Comparison of ENCODE assay signal across 16 mouse cellular contexts in genomic region chr4:150875393-150875792, GRCm38 (mm10).
"Had no signal": no experiment of that assay in that cellular context is flagged by ENCODE, and none has a peak within 500 bp of the region (broad histone marks: within the 10 kb centered on the region; RNA-seq: fewer than 3 reads in every experiment).

No protein-coding gene starts in this region.

- H3K9ac ChIP-seq: liver, embryonic 15.5 days; liver, postnatal 0 days; lung, embryonic 14.5 days; midbrain, embryonic 12.5 days; neural tube, embryonic 12.5 days; stomach, embryonic 15.5 days had no signal

- H3K4me3 ChIP-seq: liver, embryonic 15.5 days; midbrain, embryonic 10.5 days; midbrain, embryonic 12.5 days; neural tube, embryonic 12.5 days; stomach, embryonic 15.5 days had no signal

- H3K36me3 ChIP-seq: liver, embryonic 15.5 days; midbrain, embryonic 12.5 days; stomach, embryonic 15.5 days had no signal

- DNase-seq: liver, postnatal 0 days; lung, embryonic 14.5 days; lung, postnatal 10 days; lung, postnatal 4 days; midbrain, embryonic 14.5 days; right cerebral cortex, postnatal 14 days; thymus, adult 2 months; thymus, postnatal 25 days; thymus, postnatal 4 days had no signal

- ATAC-seq: liver, postnatal 0 days; midbrain, embryonic 16.5 days had no signal

- H3K27me3 ChIP-seq: liver, embryonic 15.5 days; midbrain, embryonic 12.5 days; neural tube, embryonic 12.5 days; stomach, embryonic 15.5 days had no signal

- H3K27ac ChIP-seq: liver, embryonic 15.5 days; midbrain, embryonic 10.5 days; midbrain, embryonic 12.5 days; neural tube, embryonic 12.5 days; stomach, embryonic 15.5 days; stomach, postnatal 0 days had no signal
